In genomic region chr17:75020026-75020425, GRCm38 (mm10) we compare ENCODE assay signal across 12 mouse cellular contexts. TPM values are rescaled to one million over a fixed set of nuclear protein-coding genes. Genes with fewer than 3 reads are reported as not detected.
DNase-seq lines count a peak whose midpoint lies in the region; ATAC-seq lines count a peak whose summit lies in the region.
"Had no signal": no experiment of that assay in that cellular context is flagged by ENCODE, and none has a peak within 500 bp of the region (broad histone marks: within the 10 kb centered on the region; RNA-seq: fewer than 3 reads in every experiment).

No protein-coding gene starts in this region.

- no peak overlapping the region for H3K27ac ChIP-seq in embryonic facial prominence, embryonic 14.5 days (replicated peaks; ENCODE audit: low read depth, low read length)
- no peak overlapping the region for H3K27ac ChIP-seq in hindbrain, embryonic 14.5 days
- 0 out of 2 replicates have a peak overlapping the region, but pooled peaks have one; percentile 44 for H3K27ac ChIP-seq in midbrain, embryonic 13.5 days
- H3K27ac ChIP-seq: left cerebral cortex, adult 2 months had no signal

- peak; percentile 57 for DNase-seq in embryo, embryonic 11 days
- DNase-seq in embryonic facial prominence, embryonic 14.5 days (ENCODE audit: low spot score) = peak; percentile 78
- DNase-seq in hindbrain, embryonic 14.5 days (ENCODE audit: low spot score) = no peak
- no peak for DNase-seq in adrenal gland, postnatal 25 days
- DNase-seq in adrenal gland, postnatal 14 days = no peak
- DNase-seq: cerebellum, adult 9-10 months; kidney, postnatal 14 days; lung, adult 2 months had no signal

- no peak overlapping the region for H3K4me2 ChIP-seq in embryonic facial prominence, embryonic 14.5 days (ENCODE audit: low read depth, low read length)
- 0 out of 2 replicates have a peak overlapping the region, but pooled peaks have one; percentile 2 for H3K4me2 ChIP-seq in hindbrain, embryonic 14.5 days (replicated peaks)
- H3K4me2 ChIP-seq in midbrain, embryonic 13.5 days (replicated peaks) = peak overlapping the region; percentile 22; the same call in 1 of the 2 replicates

- H3K9me3 ChIP-seq in embryonic facial prominence, embryonic 14.5 days (ENCODE audit: control insufficient read depth, low read length) = no peaks in the 10 kb centered on the region
- no peaks in the 10 kb centered on the region for H3K9me3 ChIP-seq in hindbrain, embryonic 14.5 days (ENCODE audit: control insufficient read depth, low read length)
- H3K9me3 ChIP-seq in midbrain, embryonic 13.5 days = no peaks in the 10 kb centered on the region

- H3K27me3 ChIP-seq in embryonic facial prominence, embryonic 14.5 days (replicated peaks; ENCODE audit: control insufficient read depth, insufficient read depth, low read length) = no peaks in the 10 kb centered on the region
- no peaks in the 10 kb centered on the region for H3K27me3 ChIP-seq in hindbrain, embryonic 14.5 days (ENCODE audit: control insufficient read depth, insufficient read depth, low read length)
- no peaks in the 10 kb centered on the region for H3K27me3 ChIP-seq in midbrain, embryonic 13.5 days

- no peaks in the 10 kb centered on the region for H3K36me3 ChIP-seq in embryonic facial prominence, embryonic 14.5 days (ENCODE audit: control insufficient read depth, insufficient read depth, low read length)
- no peaks in the 10 kb centered on the region for H3K36me3 ChIP-seq in hindbrain, embryonic 14.5 days (replicated peaks; ENCODE audit: control insufficient read depth, insufficient read depth)
- no peaks in the 10 kb centered on the region for H3K36me3 ChIP-seq in midbrain, embryonic 13.5 days

- 0 out of 2 replicates have a peak, but pooled peaks have one; percentile 42 for ATAC-seq in embryonic facial prominence, embryonic 14.5 days (ENCODE audit: low read depth)
- ATAC-seq in hindbrain, embryonic 14.5 days (ENCODE audit: low FRiP score) = peak; percentile 78
- peak; percentile 85 for ATAC-seq in midbrain, embryonic 13.5 days
- ATAC-seq in monocyte, adult 5-6 weeks (replicated peaks; ENCODE audit: insufficient number of reproducible peaks, low FRiP score, low TSS enrichment, poor library complexity, severe bottlenecking) = no peak
- ATAC-seq: inflammation-experienced regulatory T-cells, adult 6 months had no signal

- H3K9ac ChIP-seq in embryonic facial prominence, embryonic 14.5 days (ENCODE audit: low read depth, low read length) = no peak overlapping the region
- no peak overlapping the region for H3K9ac ChIP-seq in hindbrain, embryonic 14.5 days
- H3K9ac ChIP-seq in midbrain, embryonic 13.5 days (replicated peaks) = 0 out of 2 replicates have a peak overlapping the region, but pooled peaks have one; percentile 36

- H3K4me1 ChIP-seq in embryonic facial prominence, embryonic 14.5 days (ENCODE audit: control insufficient read depth, insufficient read depth, low read length) = peaks cover 24% of the 10 kb centered on the region
- H3K4me1 ChIP-seq in hindbrain, embryonic 14.5 days (replicated peaks; ENCODE audit: control insufficient read depth, insufficient read depth, low read length) = 0 out of 2 replicates have a peak, but pooled peaks cover 3% of the 10 kb centered on the region
- H3K4me1 ChIP-seq in midbrain, embryonic 13.5 days (replicated peaks) = peaks cover 11% of the 10 kb centered on the region

- H3K4me3 ChIP-seq in embryonic facial prominence, embryonic 14.5 days (ENCODE audit: low read depth, low read length) = no peak overlapping the region
- H3K4me3 ChIP-seq in hindbrain, embryonic 14.5 days (replicated peaks; ENCODE audit: low read length) = no peak overlapping the region
- no peak overlapping the region for H3K4me3 ChIP-seq in midbrain, embryonic 13.5 days (replicated peaks)
- H3K4me3 ChIP-seq: left cerebral cortex, adult 2 months had no signal

- 25% methylated on average over 7 of the region's 7 CpGs for WGBS in embryonic facial prominence, embryonic 14.5 days
- 8% methylated on average over 7 of the region's 7 CpGs for WGBS in hindbrain, embryonic 14.5 days
- WGBS in midbrain, embryonic 13.5 days = 2% methylated on average over 7 of the region's 7 CpGs

RNA-seq across cellular contexts. Expression of gene Ltbp1, which starts 14.7 kb away (rescaled TPM):
- 53.9 and 60.7 TPM in 2 replicates for polyA plus RNA-seq in embryonic facial prominence, embryonic 14.5 days (2014; fragmentation: Nextera tagmentation; extraction: Ambion mirVana)
- 2.6 TPM in 2 replicates for polyA plus RNA-seq in hindbrain, embryonic 14.5 days (2014; fragmentation: Nextera tagmentation; extraction: Ambion mirVana)
- 2.6 and 2.7 TPM in 2 replicates for polyA plus RNA-seq in midbrain, embryonic 13.5 days (2015; fragmentation: Nextera tagmentation; extraction: Ambion mirVana)
- total RNA-seq in monocyte, adult 5-6 weeks (2017) = 1.0 to 10.5 TPM in 2 of 3 replicates, not detected in the other
- total RNA-seq in adrenal gland, postnatal 25 days (2021) = 9.6 and 11.0 TPM in 2 replicates
- total RNA-seq in adrenal gland, postnatal 14 days (2021) = 12.7 and 15.8 TPM in 2 replicates
- polyA plus RNA-seq: inflammation-experienced regulatory T-cells, adult 6 months had no signal

Comparison
In these comparisons a context has a peak if more than half of its experiments do, and no peak if none do; other contexts are left out.
1. DNase-seq: peak in embryo, embryonic 11 days (single experiment) and embryonic facial prominence, embryonic 14.5 days (single experiment); none in hindbrain, embryonic 14.5 days (single experiment), adrenal gland, postnatal 25 days (single experiment) and adrenal gland, postnatal 14 days (single experiment).